Mouse (Mus musculus): ENCODE results near the gene Gtsf1l.
A peak's percentile ranks its signal among the peaks of the same experiment; 100 is the strongest.

Gtsf1l gene

DNA sequence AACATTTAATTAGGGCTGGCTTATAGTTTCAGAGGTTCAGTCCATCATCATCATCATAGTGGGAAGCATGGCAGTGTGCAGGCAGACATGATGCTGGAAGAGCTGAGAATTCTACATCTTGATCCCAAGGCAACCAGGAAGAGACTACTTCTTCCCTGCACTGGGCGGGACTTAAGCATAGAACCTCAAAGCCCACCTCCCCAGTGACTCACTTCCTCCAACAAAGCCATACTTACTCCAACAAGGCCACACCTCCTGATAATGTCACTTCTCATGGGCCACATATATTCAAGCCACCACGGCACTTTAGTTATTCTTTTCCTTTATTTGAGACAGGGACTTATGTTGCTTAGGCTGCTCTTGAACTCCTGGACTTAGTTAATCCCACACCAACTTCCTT lies 38.5 kb downstream of the Gtsf1l start:
- no peak for ATAC-seq (ENCODE audit: low TSS enrichment)

GRCm38 (mm10) chr2:163048125-163048524 lies 39.5 kb downstream of the Gtsf1l start:
- ATAC-seq (ENCODE audit: low TSS enrichment) = peak; percentile 93

DNA sequence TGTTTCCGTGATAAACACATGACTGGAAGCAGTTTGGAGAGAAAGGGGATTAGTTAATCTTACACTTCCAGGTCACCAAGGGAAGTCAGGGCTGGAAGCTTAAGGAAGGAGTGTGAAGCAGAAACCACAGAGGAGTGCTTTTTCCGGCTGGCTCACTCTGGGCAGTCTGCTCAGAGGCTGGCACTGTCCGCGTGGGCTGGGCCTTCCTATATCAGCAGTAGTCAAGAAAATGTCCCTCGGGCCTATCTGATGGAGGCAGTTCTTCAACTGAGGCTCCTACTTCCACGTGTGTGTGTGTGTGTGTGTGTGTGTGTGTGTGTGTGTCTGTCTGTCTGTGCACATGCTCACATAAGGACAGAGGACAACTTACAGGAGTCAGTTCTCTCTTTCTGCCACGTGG lies 47.7 kb downstream of the Gtsf1l start:
- ATAC-seq (ENCODE audit: low TSS enrichment) = no peak

Measured in frontal cortex, adult (tissue).